Mouse (Mus musculus) CH12.LX (cell line): Measurements from ENCODE around the gene Micu1. TPM values are rescaled to one million over a fixed set of nuclear protein-coding genes. Genes with fewer than 3 reads are reported as not detected.

Experiments
- DNase-seq: peaks from one replicate; pipeline ENCODE4 v3.0.0-alpha.2; 2013; ENCODE audit errors: extremely low read depth
- H3K27ac ChIP-seq: 2 replicates; pipeline ENCODE4 v1.5.1; 2012; ENCODE audit warnings: low read depth, mild to moderate bottlenecking, control low read depth, moderate library complexity; ENCODE audit not compliant: insufficient read depth
- H3K27me3 ChIP-seq: replicated peaks from 2 replicates; pipeline ENCODE3; 2012; ENCODE audit warnings: inconsistent platforms
- H3K36me3 ChIP-seq, 2 experiments: replicated peaks in 1 of 2; 2 replicates each; pipeline versions ENCODE3 to v1.6.1; 2012; ENCODE audit warnings: inconsistent platforms in 1 of 2, low read length in 1 of 2, mild to moderate bottlenecking in 1 of 2, mixed read lengths in 1 of 2, moderate library complexity in 1 of 2; ENCODE audit not compliant: control insufficient read depth in 1 of 2, insufficient read depth in 1 of 2
- H3K4me1 ChIP-seq, 2 experiments: 2 replicates each; pipeline ENCODE4 v1.6.1; 2012; ENCODE audit warnings: inconsistent platforms in 1 of 2, moderate library complexity in 1 of 2; ENCODE audit not compliant: insufficient read depth in 2 of 2, control insufficient read depth in 1 of 2
- H3K4me2 ChIP-seq: 2 replicates; pipeline ENCODE4 v1.6.1; 2012; ENCODE audit warnings: low read depth, mild to moderate bottlenecking, control low read depth; ENCODE audit not compliant: poor library complexity, insufficient read depth, severe bottlenecking
- H3K4me3 ChIP-seq, 3 experiments: fragments of 150-350 bp in 1 of 3; sonication (generic) in 1 of 3; replicated peaks in 1 of 3; 2 replicates each; pipeline versions ENCODE3 to v1.5.1; 2011 to 2012; ENCODE audit warnings: low read depth in 2 of 3, low read length in 2 of 3, mild to moderate bottlenecking in 2 of 3, moderate library complexity in 2 of 3, control low read depth in 1 of 3, improper control_type of control experiment in 1 of 3, inconsistent platforms in 1 of 3, mixed read lengths in 1 of 3; ENCODE audit not compliant: poor library complexity in 1 of 3
- H3K79me2 ChIP-seq: replicated peaks from 2 replicates; pipeline ENCODE4 v1.6.1; 2012; ENCODE audit warnings: mild to moderate bottlenecking, moderate library complexity; ENCODE audit not compliant: control insufficient read depth, poor library complexity, insufficient read depth, severe bottlenecking; ENCODE audit errors: extremely low read depth
- H3K9ac ChIP-seq: 2 replicates; pipeline ENCODE4 v1.6.1; 2012; ENCODE audit warnings: low read depth, mild to moderate bottlenecking, control low read depth, moderate library complexity; ENCODE audit not compliant: insufficient read depth
- H3K9me3 ChIP-seq: replicated peaks from 2 replicates; pipeline ENCODE3; 2012; ENCODE audit warnings: low read length, inconsistent platforms, mixed read lengths
- BHLHE40 ChIP-seq: IDR thresholded peaks from 2 replicates; pipeline ENCODE4 v1.6.1; 2011; ENCODE audit warnings: mild to moderate bottlenecking, low read depth, low read length, improper control_type of control experiment
- CHD1 ChIP-seq: IDR thresholded peaks from 2 replicates; pipeline ENCODE4 v1.6.1; 2012; ENCODE audit warnings: low read depth, low read length, improper control_type of control experiment, inconsistent platforms
- CHD2 ChIP-seq: IDR thresholded peaks from 2 replicates; pipeline ENCODE4 v1.6.1; 2011; ENCODE audit warnings: low read length, improper control_type of control experiment
- E2F4 ChIP-seq: IDR thresholded peaks from 2 replicates; pipeline ENCODE4 v1.6.1; 2011; ENCODE audit warnings: low read depth, low read length, improper control_type of control experiment; ENCODE audit not compliant: insufficient replicate concordance
- EP300 ChIP-seq: IDR thresholded peaks from 2 replicates; pipeline ENCODE4 v1.6.1; 2011; ENCODE audit warnings: low read length, improper control_type of control experiment
- GABPA ChIP-seq: IDR thresholded peaks from 2 replicates; pipeline ENCODE4 v1.6.1; 2012; ENCODE audit warnings: low read depth, low read length, improper control_type of control experiment, inconsistent platforms; ENCODE audit not compliant: insufficient replicate concordance
- JUND ChIP-seq: conservative IDR thresholded peaks from 2 replicates; pipeline ENCODE4 v1.6.1; 2011; ENCODE audit warnings: low read depth, low read length, improper control_type of control experiment
- KAT2A ChIP-seq: IDR thresholded peaks from 2 replicates; pipeline ENCODE4 v1.6.1; 2012; ENCODE audit warnings: low read length, improper control_type of control experiment, inconsistent platforms; ENCODE audit not compliant: insufficient replicate concordance
- MEF2A ChIP-seq: IDR thresholded peaks from 2 replicates; pipeline ENCODE4 v1.6.1; 2014; ENCODE audit warnings: low read depth, mild to moderate bottlenecking, inconsistent platforms, low read length, improper control_type of control experiment, borderline replicate concordance
- MYC ChIP-seq: IDR thresholded peaks from 2 replicates; pipeline ENCODE4 v1.6.1; 2011; ENCODE audit warnings: low read depth, mild to moderate bottlenecking, improper control_type of control experiment, low read length
- NELFE ChIP-seq: IDR thresholded peaks from 2 replicates; pipeline ENCODE4 v1.6.1; 2011; ENCODE audit warnings: low read depth, low read length, improper control_type of control experiment
- NRF1 ChIP-seq: IDR thresholded peaks from 2 replicates; pipeline ENCODE4 v1.6.1; 2014; ENCODE audit warnings: low read depth, mild to moderate bottlenecking, inconsistent platforms, low read length, improper control_type of control experiment, moderate library complexity
- PAX5 ChIP-seq: IDR thresholded peaks from 2 replicates; pipeline ENCODE4 v1.6.1; 2012; ENCODE audit warnings: low read length, inconsistent platforms, mixed read lengths
- POLR2A ChIP-seq: IDR thresholded peaks from 2 replicates; pipeline ENCODE4 v1.6.1; 2011; ENCODE audit warnings: low read depth, mild to moderate bottlenecking, improper control_type of control experiment, low read length
- RAD21 ChIP-seq: IDR thresholded peaks from 2 replicates; pipeline ENCODE4 v1.6.1; 2011; ENCODE audit warnings: low read depth, mild to moderate bottlenecking, low read length, improper control_type of control experiment, moderate library complexity
- RCOR1 ChIP-seq: conservative IDR thresholded peaks from 2 replicates; pipeline ENCODE4 v1.6.1; 2012; ENCODE audit warnings: low read depth, mild to moderate bottlenecking, inconsistent platforms, low read length, improper control_type of control experiment
- SIN3A ChIP-seq: IDR thresholded peaks from 2 replicates; pipeline ENCODE4 v1.6.1; 2012; ENCODE audit warnings: low read length, improper control_type of control experiment, inconsistent platforms
- SMC3 ChIP-seq: IDR thresholded peaks from 2 replicates; pipeline ENCODE4 v1.6.1; 2011; ENCODE audit warnings: low read depth, low read length, improper control_type of control experiment
- TBP ChIP-seq: conservative IDR thresholded peaks from 2 replicates; pipeline ENCODE4 v1.6.1; 2011; ENCODE audit warnings: low read depth, low read length, improper control_type of control experiment
- TCF12 ChIP-seq: IDR thresholded peaks from 2 replicates; pipeline ENCODE4 v1.6.1; 2014; ENCODE audit warnings: low read depth, mild to moderate bottlenecking, inconsistent platforms, low read length, improper control_type of control experiment
- ZC3H11A ChIP-seq: IDR thresholded peaks from 2 replicates; pipeline ENCODE4 v1.6.1; 2012; ENCODE audit warnings: low read depth, mild to moderate bottlenecking, inconsistent platforms, low read length, improper control_type of control experiment
- ZMIZ1 ChIP-seq: IDR thresholded peaks from 2 replicates; pipeline ENCODE4 v1.6.1; 2012; ENCODE audit warnings: low read depth, mild to moderate bottlenecking, inconsistent platforms, low read length, improper control_type of control experiment
- dilution Hi-C: fragments of 300-500 bp; cut with MboI; formaldehyde crosslinking; loops from 2 replicates; pipeline ENCODE4 v1.14.3; 2020; ENCODE audit warnings: low sequenced_read_pairs; ENCODE audit not compliant: extremely low pct_unique_long_range_greater_than_20kb, extremely low pct_ligation_motif_present
- in situ Hi-C: fragments of 300-500 bp; cut with MboI; formaldehyde crosslinking; loops from 3 replicates; pipeline ENCODE4 v1.14.3; 2019; ENCODE audit warnings: low sequenced_read_pairs, low pct_ligation_motif_present, low pct_unique_long_range_greater_than_20kb, mixed read lengths
- polyA plus RNA-seq: library from polyadenylated mRNA; unstranded; fragments of >175 nt; gene quantifications from 2 replicates; pipeline ENCODE4 v1.2.1, GENCODE M21; 2012; ENCODE audit warnings: low read depth; ENCODE audit not compliant: insufficient read length
- total RNA-seq, 2 experiments: library from RNA; depleted of rRNA; stranded (reverse); fragments of 300-350 nt in 1 of 2; fragments of >200 nt in 1 of 2; gene quantifications; 2 replicates each; pipeline ENCODE4 v1.2.3; 2012 to 2014

The Micu1 gene
- total and polyA plus RNA-seq, 3 experiments: 23.1 to 37.1 (median 29.3) TPM

DNA sequence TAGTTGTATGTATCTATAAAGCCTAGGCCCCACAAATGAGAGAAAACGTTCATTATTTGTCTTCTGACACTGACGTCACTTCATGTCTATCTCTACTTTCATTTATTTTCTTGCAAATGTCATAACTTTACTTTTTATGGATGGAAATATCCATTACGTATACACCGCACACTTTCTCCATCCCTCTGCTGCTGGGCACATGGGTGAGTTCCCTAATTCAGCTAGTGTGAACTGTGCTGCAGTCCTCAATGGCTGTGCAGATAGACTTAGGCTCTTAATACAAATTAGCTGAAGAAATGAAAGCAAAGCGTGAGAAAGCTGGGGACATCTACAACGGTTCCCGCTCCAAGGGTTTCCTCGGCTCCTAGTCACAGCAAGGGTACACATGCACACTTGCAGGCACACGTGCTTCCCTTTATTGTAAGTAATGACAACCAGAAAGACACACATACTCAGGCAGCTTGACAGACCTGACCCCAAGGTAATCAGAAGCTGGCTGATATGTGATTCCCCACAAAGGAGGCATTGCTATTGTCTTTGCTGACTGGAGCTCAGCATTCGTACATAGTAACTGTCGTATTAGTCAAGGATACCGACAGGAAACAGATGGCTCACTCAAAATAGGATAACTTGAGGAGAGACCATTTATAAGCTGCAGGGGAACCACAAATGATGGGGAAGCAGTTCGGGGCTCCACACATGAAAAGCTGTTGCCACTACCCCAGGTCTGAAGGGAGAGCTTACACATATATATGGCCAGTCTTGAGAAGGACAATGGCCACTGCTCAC is 36.6 kb upstream of the Micu1 start:
- in situ Hi-C loops: no loop called here
- Histone ChIP-seq H3K9me3 (no peaks in the 10 kb centered on the region), H3K79me2 (no peaks in the 10 kb centered on the region), H3K4me3 (no peak overlapping the region), H3K36me3 (no peaks in the 10 kb centered on the region), H3K9ac (no peak overlapping the region), H3K4me1 (peaks cover 4% of the 10 kb centered on the region in 2 experiments; a peak in 3 of 4 replicates), H3K27ac (no peak overlapping the region), H3K4me2 (no peak overlapping the region), H3K27me3 (no peaks in the 10 kb centered on the region)
- TF ChIP-seq NRF1: no peak
- TF ChIP-seq MYC: no peak
- DNase-seq: no peak
- dilution Hi-C loops: no loop called here

DNA sequence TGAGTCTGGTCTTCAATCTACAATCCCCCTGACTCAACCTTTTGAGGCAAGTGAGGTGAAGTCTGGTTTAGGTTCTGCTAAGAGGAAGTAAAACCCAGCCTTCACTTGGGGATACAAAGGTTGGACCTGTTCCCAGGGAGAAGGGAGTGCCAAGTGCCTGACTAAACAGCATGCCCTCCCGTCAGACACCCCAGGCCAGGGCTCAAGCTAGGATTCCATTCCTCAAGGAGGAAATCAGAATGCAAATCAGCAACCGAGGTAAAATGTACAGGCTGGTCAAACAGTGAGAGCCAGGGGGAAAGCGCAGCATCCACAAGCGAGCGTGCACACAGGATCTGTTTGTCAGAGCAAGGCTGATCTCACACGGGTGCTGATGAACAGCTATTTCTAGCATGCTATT is 34.9 kb upstream of the Micu1 start:
- dilution Hi-C loops (no loop called here), in situ Hi-C loops (no loop called here)
- Histone ChIP-seq H3K79me2 (no peaks in the 10 kb centered on the region), H3K27me3 (no peaks in the 10 kb centered on the region), H3K4me1 (peaks cover 4% of the 10 kb centered on the region in 2 experiments; a peak in 3 of 4 replicates), H3K9me3 (peaks cover 3% of the 10 kb centered on the region), H3K4me2 (no peak overlapping the region), H3K4me3 (no peak overlapping the region), H3K36me3 (no peaks in the 10 kb centered on the region), H3K27ac (no peak overlapping the region), H3K9ac (no peak overlapping the region)
- DNase-seq: no peak
- TF ChIP-seq ZC3H11A (no peak), MEF2A (no peak), MYC (no peak), RAD21 (no peak), POLR2A (no peak), NELFE (no peak), E2F4 (no peak), CHD1 (no peak), SIN3A (no peak), EP300 (no peak)

DNA sequence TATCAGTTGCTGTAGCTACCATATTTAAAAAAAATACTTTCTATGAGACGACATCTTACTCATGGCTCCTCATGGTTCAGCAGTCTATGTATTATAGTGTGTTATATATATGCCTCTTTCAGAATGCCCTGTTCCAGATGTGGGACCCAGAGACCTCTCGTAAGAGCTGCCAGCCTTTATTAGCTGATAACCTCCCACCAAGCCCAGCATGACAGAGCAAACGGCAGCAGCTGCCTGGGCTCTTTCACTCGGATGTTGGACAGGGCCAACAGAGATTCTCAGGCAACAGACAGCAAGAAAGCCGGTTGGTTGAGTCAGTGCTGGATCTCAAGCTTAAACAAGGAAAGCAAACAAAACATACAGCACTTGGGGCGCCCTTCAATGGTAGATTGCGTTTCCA is 33.8 kb upstream of the Micu1 start:
- H3K9me3 ChIP-seq: peaks cover 3% of the 10 kb centered on the region
- in situ Hi-C loops: no loop called here
- TF ChIP-seq PAX5 (no peak), KAT2A (no peak), TBP (no peak), RAD21 (no peak), SMC3 (no peak), GABPA (no peak), ZC3H11A (no peak), RCOR1 (no peak), JUND (no peak), ZMIZ1 (no peak), TCF12 (no peak), CHD2 (no peak), BHLHE40 (no peak)
- DNase-seq: no peak
- no peak overlapping the region for H3K27ac ChIP-seq
- no peak overlapping the region for H3K9ac ChIP-seq
- no peak overlapping the region for H3K4me3 ChIP-seq
- dilution Hi-C loops: no loop called here
- H3K4me2 ChIP-seq: no peak overlapping the region
- no peaks in the 10 kb centered on the region for H3K36me3 ChIP-seq
- peaks cover 4% of the 10 kb centered on the region in 2 experiments; a peak in 3 of 4 replicates for H3K4me1 ChIP-seq
- H3K79me2 ChIP-seq: no peaks in the 10 kb centered on the region
- no peaks in the 10 kb centered on the region for H3K27me3 ChIP-seq
